Mouse (Mus musculus) inflammation-experienced regulatory T-cells, adult 6 months (primary cell): ENCODE results near the gene Dpy19l3. TPM values are rescaled to one million over a fixed set of nuclear protein-coding genes. Genes with fewer than 3 reads are reported as not detected.

Experiments used
- ATAC-seq: one replicate; pipeline ENCODE4 v1.8.0; 2017
- polyA plus RNA-seq, 3 experiments: library from polyadenylated mRNA; unstranded; fragments of 100-300 nt; shearing (Covaris generic); gene quantifications; one replicate each; pipeline ENCODE4 v1.2.1; 2017

Gene Dpy19l3
- polyA plus RNA-seq, 3 experiments from 2014 or later = 32.9 to 50.5 (median 38.3) TPM

DNA sequence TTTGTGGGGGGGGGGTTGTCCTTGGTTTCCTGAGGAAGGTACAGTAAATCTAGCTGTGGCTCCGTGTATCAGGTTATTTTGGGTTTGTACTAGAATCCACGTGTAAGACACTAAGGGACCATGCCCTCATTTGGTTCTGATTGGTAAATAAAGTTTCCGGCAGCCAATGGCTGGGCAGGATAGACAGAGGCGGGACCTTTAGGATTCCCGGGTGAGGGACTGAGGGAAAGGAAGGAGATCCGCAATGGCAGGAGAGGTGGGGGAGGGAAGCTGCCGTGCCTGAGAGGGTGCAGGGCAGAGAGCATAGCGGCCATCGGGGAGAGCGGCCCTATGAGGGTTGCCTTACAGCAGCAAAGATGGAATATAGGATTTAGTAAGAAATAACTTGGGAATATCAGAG lies 67.0 kb downstream of the Dpy19l3 start:
- ATAC-seq = no peak

DNA sequence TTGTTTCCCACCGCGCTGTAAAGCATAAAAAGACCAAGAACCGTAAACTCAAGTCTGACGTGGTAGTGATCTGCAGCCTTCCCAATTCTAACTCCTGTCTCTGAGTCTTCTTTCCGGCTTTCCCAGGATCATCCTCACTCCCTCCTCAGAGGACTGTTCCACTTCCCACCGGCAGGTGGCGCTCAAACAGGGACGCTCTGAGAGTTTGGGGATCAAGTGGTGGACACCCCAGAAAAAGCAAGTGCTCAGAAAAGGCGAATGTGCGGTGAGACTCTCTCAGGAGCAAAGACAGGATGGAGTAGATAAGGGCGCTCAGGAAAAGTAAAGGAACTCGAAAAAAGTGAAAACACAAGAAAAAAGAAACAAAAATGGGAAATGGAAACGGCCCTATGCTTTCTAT lies 67.5 kb downstream of the Dpy19l3 start:
- ATAC-seq = no peak

DNA sequence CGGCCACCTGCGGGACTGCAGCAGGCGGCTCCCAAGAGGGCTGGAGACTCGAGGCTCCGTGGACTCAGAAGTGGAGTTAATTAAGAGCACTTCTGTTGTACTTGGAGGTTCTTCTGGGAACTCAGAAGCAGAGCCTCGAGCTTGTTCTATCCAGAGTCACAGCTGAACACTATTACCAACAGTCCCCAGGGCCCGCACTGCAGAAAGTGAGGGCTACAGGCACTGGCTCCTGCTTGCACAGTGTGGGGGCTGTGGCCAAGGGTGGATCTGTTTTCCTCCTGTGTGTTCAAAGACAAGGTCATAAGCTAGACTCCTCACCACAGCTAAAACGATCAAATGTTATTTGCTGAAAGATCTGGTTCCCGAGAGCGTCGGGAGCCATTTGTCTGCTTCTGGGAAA lies 68.0 kb downstream of the Dpy19l3 start:
- ATAC-seq = no peak

DNA sequence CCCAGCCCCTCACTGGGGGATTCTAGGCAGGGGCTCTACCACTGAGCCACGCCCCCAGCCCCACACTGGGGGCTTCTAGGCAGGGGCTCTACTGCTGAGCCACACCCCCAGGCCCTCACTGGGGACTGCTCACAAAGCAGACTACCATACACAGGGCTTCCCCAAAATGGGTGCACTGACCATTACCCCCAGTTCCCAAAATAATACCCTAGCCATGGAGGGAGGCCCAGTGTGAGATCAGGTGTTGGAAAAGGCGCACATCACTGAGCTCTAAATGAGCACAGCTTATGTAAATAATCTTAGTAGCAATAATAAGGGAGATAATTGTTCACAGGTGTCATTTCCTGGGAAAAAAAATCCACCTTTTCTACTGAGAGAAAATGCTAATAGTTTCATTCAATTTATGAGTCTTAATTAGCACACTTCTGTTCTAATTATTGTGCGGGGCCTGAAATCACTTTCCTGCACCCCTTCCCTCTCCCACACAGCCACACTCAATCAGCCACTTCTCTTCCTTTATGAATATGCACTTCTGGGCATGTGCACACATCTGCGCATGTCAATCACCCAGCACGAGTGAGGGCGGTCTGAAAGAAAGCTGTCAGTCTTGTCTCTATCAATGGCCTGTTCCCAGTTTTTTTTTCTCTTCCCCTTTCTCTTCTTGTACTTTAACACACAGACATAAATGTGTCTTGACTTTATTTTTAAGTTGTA lies 70.7 kb downstream of the Dpy19l3 start:
- ATAC-seq = no peak

DNA sequence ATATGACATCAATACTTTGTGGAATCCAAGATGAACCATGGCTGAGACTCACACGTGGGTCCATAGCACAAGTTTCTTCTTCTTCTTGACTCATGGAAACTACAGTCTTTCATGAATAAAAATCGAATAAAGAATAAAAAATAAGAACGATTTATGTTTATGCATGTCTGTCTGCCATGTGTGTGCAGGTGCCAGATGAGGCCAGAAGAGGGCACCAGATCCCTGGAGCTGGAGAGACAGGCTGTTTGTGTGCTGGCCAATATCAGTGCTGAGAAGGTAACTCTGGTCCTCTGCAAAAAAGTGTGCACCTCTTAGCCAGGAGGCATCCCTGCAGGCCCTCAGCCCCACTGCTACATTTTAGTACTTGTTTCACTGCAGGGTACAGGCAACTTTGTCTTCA lies 72.7 kb downstream of the Dpy19l3 start:
- ATAC-seq = no peak

DNA sequence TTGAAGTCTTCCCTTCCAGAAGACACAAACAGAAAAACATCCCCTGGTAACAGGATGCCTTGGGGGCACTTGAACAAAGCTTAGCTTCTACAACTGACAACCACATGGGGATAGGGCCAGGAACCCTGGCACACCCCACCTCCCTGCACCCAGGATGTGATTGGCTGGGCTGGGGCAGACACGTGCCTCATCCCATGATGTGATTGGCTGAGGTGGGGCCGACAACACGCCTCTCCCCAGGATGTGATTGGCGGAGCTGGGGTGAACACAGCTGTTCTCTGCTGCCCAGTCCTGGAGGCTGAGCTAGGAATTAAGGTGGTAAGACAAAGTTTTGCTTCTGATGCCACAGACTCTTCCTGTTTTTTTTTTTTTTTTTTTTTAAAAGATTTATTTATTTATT lies 75.3 kb downstream of the Dpy19l3 start:
- ATAC-seq = no peak

DNA sequence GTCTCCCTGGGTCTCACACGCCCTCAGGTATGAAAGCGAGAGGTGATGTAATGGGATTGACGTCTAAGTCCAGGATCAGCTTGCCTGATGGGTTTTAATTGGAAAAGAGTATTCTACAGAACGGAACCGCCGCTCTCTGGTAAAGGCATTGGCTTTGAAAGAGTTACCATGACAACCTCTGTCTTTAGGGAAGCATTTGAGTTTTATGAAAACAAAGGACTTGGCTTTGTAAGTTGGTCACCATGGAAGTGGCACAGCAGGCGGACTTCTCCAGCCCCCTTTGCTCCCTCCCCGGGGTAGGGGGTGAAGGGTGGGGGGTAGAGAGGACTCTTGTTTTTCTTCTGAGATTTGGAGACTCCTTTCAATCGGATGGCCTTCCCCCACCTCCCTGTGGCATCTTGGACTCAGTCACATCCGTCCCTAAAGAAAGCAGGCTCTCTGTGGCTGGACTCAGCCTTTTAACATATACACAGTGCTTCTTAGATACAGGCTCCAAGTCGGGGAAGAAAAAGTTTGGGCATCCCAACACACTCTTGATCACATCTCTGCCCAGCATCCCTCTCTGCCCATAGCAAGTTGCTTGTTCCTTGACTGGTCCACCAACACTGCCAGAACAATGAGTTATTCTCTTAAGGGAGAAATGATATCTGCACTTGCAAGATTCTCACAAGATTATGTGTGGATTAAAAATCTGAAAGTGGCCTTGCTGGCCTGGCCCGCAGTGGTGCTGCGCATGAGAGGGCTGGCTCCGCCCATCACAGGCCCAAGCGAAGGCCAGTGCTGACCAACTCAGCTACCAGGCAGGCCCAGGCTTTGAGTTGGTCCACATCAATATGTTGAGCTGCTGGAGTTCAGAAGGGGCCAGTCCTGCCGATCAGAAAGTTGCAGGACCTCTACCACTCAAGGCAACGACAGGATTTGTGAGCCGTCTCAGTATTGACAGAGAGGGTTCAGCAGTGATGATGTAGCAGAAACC lies 85.9 kb downstream of the Dpy19l3 start:
- ATAC-seq = no peak

DNA sequence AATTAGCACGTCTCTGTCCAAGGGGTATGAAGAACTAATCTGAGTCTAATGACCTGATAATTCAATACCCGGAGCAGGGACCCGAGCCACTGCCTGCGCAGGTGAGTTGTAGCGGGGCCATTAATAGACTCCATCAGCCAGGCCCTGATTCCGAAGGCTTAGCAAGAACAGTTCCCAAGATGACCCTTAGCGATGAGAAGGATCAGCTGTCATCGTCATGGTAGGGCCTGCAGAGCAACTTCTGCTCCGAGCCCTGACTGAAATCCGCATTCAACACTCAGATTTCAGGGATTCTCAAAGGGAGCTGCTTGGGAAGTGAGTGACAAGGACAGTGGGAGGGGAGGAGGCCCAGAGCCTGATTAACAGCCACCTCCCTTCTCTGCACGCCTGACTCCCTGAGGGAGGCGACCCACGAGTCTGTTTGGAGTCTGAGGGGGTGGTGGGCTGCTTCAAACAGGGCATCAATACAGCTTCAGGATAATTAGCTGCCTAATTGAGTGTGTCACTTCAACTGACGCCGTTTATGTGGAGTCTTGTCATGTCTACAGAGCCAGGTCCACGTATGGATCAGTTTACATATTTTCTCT lies 90.4 kb downstream of the Dpy19l3 start:
- ATAC-seq = no peak

DNA sequence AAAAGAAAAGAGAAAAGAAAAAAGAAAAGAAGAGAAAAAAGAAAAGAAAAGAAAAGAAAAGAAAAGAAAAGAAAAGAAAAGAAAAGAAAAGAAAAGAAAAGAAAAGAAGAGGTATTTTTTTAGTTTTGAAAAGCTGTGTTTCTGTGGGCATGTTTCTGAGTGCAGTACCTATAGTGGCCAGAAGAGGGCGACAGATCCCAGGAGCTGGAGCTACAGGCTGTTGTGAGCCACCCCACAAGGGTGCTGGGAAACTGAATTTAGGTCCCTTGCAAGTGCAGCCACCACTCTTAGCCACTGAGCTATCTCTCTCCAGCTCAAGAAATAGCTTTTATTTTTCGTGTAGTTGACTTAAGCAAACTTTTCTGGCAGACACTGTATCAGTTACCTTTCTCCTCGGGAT lies 95.1 kb downstream of the Dpy19l3 start:
- no peak for ATAC-seq

DNA sequence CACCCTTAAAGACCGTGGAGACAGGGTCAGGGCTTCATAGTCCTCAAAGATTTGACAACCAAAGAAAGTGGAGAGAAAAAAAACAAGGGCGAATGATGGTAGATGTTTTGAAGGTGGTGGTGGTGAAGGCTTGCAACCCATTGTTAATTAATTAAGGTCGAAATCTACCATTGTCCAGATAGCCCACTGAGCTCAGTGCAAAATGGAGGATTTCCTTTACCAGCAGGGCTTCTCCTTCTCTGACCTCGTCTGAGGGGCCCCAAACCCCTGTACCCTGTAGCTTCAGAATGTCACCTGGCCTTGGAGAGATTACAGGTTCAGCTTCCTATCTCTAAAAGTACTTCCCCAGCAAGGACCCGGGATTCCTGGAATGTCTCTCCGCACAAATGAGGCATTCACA lies 96.4 kb downstream of the Dpy19l3 start:
- no peak for ATAC-seq

DNA sequence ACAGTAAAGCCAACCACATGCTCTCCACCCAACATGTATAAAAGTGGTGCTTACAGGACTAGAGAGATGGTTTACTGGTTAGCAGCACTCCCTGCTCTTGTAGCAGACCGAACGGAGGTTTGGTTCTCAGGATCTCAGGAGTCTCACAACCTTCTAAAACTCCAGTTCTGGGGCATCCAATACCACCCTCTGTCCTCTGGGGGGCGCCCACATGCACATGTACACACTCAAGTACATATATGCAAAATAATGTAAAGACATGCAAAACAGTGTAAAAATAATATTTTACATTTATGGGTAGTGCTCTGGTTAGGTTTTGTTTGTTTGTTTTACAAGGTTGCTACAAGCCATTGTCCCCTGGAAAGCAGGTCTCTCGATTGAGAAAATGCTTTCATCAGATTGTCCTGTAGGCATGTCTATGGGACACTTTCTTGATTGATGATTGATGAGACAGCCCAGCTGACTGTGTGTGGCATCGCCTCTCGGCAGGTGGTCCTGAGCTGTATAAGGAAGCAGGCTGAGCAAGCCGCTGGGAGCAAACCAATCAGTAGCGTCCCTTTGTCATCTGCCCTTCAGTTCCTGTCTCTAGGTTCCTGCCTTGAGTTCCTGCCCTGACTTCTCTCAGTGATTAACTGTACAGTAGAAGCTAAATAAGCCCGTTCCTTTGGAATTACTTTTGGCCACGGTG lies 102.5 kb downstream of the Dpy19l3 start:
- no peak for ATAC-seq

DNA sequence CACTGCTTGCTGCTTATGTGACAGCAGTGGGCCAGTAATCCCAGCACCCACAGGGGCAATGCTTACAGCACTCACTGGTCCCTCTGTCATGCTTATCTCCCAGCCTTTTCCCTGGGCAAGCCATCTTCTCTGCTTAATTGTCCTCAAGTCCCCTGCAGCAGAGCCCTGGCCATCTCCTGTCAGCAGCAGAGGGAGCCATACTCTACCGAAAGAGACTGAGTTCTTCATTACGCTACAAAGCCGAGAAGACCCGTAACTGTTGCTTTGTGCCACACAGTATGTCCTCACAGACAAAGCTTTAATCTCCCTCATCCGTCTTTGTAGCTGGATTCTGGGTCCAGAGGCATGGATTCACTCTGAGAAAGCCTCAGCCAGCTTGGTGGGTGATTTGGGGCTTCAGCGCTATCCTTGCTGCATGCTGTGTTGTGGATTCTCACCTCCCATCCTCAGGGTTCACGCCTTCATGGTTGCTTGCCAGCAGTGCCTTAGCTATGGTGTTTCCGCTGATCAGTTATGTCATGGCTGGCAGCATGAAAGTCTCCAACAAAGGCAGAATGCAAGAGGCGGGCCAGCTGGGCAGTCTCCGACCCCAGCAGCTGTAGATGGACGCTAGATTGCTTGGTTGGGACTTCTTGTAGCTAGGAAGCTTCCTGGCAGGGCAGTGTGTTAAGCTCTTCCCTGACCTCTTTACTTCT lies 103.4 kb downstream of the Dpy19l3 start:
- no peak for ATAC-seq

DNA sequence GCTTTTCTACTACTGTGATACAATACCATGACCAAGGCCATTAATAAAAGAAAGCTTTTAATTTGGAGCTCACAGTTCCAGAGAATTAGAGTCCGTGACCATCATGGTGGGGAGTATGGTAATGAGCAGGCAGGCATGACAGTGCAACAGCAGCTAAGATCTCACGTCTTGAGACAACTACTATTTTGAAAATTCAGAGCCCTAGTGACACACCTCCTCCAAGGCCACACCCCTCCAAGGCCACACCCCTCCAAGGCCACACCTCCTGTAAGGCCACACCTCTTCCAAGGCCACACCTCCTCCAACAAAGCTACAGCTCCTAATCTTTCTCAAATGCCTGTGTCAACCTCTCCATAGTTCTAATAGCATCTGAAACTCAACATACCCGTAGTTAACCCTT lies 105.2 kb downstream of the Dpy19l3 start:
- ATAC-seq = no peak

DNA sequence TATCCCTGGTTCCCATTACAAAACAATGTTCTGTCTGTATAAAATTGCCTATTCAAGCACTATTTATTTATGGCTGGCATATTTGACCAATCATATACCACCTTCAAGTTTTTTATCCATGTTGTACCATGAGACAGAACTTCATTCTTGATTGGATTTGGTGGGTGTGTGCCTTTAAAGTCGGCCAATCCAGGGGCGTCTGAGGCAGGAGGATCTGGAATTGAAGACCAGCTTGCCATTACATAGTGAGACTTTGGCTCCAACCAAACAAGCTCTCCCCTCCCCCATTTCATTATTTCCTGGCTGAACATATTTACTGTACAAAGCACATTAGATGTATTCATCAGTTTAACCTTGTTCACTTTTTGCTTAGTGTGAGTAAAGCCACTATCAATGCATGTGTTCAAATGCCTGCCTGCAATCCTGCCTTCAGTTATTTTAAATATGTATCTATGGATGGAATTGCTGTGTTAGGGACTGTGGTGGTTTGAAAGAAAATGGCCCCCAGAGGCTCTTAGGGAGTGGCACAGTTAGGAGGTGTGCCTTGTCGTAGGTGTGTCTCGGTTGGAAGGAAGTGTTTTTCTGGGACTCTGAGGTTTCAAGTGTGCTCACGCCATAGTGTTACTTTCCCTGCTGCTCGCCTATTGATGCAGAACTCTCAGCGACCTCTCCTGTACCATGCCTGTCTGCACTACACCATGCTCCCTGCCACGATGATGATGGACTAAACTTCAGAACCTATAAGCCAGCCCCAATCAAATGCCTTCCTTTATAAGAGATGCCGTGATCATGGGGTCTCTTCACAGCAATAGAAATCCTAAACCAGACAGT lies 105.8 kb downstream of the Dpy19l3 start:
- no peak for ATAC-seq

DNA sequence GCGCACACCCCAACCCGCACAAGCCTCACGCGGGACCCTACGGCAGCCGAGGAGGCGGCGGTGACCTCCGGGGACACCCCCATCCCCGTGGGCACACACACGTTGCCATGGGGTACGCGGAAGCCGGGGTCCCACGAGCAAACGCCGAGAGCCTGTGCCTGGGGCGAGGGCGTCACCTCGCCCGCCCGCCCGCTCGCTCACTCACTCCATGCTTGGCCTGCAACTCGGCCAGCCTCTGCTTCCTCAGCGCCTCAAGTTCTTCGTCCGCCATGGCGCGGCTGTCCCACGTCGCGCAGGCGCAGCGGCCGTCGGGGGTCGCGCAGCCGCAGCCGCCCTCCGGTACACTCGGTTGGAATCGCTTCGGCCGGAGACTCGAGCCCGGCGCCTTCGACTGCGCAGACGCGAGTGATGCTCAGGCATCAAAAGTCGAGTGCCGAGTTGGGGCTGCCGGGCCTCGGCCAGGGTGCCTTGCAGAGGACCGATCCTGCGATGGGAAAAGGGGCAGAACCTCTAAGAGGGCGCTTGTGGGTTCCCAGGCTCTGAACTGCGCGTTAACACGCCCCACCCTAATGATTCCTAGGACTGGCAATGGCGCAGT lies 107.1 kb downstream of the Dpy19l3 start, which contains the start of gene Pdcd5:
Gene Pdcd5, minus strand, starts transcription at position 421 of the 598 bp plus-strand sequence.
- ATAC-seq = peak; percentile 84

DNA sequence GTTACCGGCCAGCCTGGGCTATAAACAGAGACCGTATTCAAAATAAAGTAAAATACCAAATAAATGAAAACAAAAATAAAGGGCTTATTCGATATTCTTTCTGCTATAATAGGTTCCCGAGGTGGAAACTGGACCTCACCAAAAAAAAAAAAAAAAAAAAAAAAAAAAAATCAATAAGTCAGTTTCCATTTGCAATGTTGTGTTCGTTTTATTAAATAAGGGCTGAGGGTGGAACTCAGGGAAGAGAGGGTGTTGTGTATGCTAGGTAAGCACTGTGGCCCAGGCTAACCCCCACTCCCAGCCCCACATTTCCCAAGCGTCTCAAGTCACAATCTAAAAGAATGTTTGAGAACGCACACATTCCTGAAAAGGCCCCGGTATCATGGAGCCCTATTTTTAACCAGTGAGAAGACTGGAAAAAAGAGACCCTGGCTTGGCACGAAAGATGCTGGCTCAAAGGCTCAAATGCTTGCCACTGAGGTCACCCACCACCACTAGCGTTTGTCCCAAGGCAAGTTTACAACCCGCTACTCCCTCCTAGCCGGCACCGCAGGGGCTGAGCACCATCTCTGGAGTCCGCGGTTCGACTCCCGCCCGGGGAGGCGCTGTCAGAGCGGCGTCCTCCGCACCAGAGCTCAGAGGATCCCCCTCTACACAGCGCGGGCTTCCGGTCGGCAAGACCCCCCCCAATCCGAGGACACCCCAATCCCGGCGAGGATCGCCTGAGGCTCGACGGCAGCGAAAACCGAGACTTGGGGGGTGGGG lies 107.8 kb downstream of the Dpy19l3 start:
- ATAC-seq = peak; percentile 12

DNA sequence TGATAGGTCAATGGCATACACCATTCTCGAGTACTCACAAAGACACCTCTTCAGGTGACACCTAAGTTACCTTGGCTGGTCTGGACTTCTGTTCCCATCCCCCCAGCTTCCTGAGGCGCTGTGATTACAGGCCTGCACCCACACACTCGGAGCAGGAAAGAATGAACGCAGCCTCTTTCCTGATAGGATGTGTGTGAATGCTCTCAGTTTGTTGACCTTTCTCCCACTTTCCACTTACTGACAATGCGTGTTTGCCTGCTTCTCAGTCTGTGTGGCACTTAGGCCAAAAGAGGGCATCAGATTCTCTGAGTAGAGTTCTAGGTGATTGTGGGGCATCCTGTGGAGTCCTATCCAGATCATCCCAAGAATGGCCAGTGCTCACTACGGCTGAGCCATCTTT lies 114.2 kb downstream of the Dpy19l3 start:
- no peak for ATAC-seq

DNA sequence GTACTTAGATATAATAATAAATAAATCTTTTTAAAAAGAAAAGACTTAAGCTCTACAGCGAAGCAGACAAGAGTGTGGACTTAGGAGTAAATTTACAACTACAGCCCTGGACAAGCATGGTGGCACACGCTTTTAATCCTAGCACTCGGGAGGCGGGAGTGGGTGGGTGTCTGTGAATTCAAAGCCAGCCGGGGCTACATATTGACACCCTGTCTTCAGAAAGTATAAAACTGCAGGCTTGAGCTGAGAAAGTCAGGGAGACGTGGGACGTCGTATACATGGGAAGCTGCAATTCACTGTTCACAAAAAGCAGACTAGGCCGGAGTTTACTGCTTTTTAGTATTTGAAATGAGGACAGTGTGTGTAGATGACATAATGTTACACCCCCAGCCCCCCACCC lies 117.4 kb downstream of the Dpy19l3 start:
- ATAC-seq = no peak

DNA sequence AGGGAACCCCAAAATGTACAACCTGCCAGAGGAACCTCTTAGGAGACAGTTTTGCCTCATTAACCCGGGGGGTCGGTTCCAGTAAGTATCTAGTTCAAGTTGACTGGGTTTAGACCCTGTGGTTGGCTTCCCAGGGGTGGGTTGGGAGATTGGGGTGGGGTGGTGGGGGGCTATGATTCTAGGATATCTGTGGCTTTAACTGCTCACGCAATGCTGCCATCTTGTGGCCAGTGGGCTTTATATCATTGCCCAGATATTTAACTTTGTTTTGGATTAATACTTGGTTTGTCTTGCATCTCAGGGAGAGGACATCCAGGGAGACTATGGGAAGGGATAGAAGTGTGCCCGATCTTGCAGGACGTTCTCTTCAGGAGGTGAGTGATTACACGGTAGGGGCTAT lies 118.0 kb downstream of the Dpy19l3 start:
- ATAC-seq = peak; percentile 41
